Mouse (Mus musculus): ENCODE data around the gene Agbl4. TPM values are rescaled to one million over a fixed set of nuclear protein-coding genes. Genes with fewer than 3 reads are reported as not detected.

Agbl4 gene
- total and polyA plus RNA-seq, 3 experiments = not detected

DNA sequence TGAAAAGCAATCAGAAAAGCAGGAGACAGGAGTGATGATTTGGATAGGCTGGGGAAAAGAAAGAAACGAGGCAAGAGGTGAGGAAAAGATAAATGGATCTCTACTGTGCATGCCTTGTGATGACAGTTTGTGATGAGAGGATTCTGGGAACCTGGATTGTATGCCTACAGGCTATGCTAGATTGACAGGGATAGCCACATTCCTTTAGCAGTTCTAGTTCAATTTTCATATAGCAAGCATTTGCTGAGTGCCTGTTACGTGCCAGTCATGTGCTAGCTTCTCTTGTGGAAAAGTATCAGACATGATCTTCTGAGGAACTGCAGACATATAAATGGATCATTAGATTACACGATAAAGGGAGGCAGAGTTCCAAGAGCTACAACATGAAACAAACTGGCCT is 151.8 kb downstream of the Agbl4 start:
- no peaks in the 10 kb centered on the region for H3K4me1 ChIP-seq (ENCODE audit: control insufficient read depth in 1 of 2, insufficient read depth in 2 of 2)
- no peak overlapping the region for H3K4me2 ChIP-seq (ENCODE audit: insufficient read depth, low read depth, poor library complexity, severe bottlenecking)
- no peaks in the 10 kb centered on the region for H3K79me2 ChIP-seq (replicated peaks; ENCODE audit: control insufficient read depth, extremely low read depth, insufficient read depth, poor library complexity, severe bottlenecking)
- DNase-seq (ENCODE audit: extremely low read depth) = no peak
- no peaks in the 10 kb centered on the region for H3K36me3 ChIP-seq (replicated peaks in 1 of 2; ENCODE audit: control insufficient read depth in 1 of 2, insufficient read depth in 1 of 2, low read length in 1 of 2)
- no peaks in the 10 kb centered on the region for H3K9me3 ChIP-seq (replicated peaks; ENCODE audit: low read length)
- in situ Hi-C loops (cut with MboI; ENCODE audit: low pct_ligation_motif_present, low pct_unique_long_range_greater_than_20kb, low sequenced_read_pairs) (no loop called here), dilution Hi-C loops (cut with MboI; ENCODE audit: extremely low pct_ligation_motif_present, extremely low pct_unique_long_range_greater_than_20kb, low sequenced_read_pairs) (no loop called here)
- H3K9ac ChIP-seq (ENCODE audit: insufficient read depth, low read depth) = no peak overlapping the region
- no peak overlapping the region for H3K4me3 ChIP-seq (replicated peaks in 1 of 3; ENCODE audit: low read depth in 2 of 3, low read length in 2 of 3, poor library complexity in 1 of 3)
- no peak for TF ChIP-seq KAT2A (IDR thresholded peaks at IDR 0.05; ENCODE audit: insufficient replicate concordance, low read length)
- no peak for TF ChIP-seq ELF1 (IDR thresholded peaks at IDR 0.05; ENCODE audit: low read depth, low read length)
- no peak for TF ChIP-seq TCF12 (IDR thresholded peaks at IDR 0.05; ENCODE audit: low read depth, low read length)
- TF ChIP-seq SMC3 (IDR thresholded peaks at IDR 0.05; ENCODE audit: low read depth, low read length) = no peak
- no peak for TF ChIP-seq SIN3A (IDR thresholded peaks at IDR 0.05; ENCODE audit: low read length)
- TF ChIP-seq NELFE (IDR thresholded peaks at IDR 0.05; ENCODE audit: low read depth, low read length) = no peak
- no peak for TF ChIP-seq BHLHE40 (IDR thresholded peaks at IDR 0.05; ENCODE audit: low read depth, low read length)
- no peak for TF ChIP-seq ZMIZ1 (IDR thresholded peaks at IDR 0.05; ENCODE audit: low read depth, low read length)
- no peak for TF ChIP-seq JUN (IDR thresholded peaks at IDR 0.05; ENCODE audit: insufficient read depth, low read depth, low read length)
- no peak for TF ChIP-seq CTCF (conservative IDR thresholded peaks at IDR 0.05 in 1 of 2, IDR thresholded peaks at IDR 0.05 in 1 of 2; ENCODE audit: low read depth in 2 of 2, low read length in 2 of 2)
- no peak for TF ChIP-seq RAD21 (IDR thresholded peaks at IDR 0.05; ENCODE audit: low read depth, low read length)
- TF ChIP-seq MYC (IDR thresholded peaks at IDR 0.05; ENCODE audit: low read depth, low read length) = no peak
- TF ChIP-seq TBP (conservative IDR thresholded peaks at IDR 0.05; ENCODE audit: low read depth, low read length) = no peak
- TF ChIP-seq E2F4 (IDR thresholded peaks at IDR 0.05; ENCODE audit: insufficient replicate concordance, low read depth, low read length) = no peak
- no peak for TF ChIP-seq NRF1 (IDR thresholded peaks at IDR 0.05; ENCODE audit: low read depth, low read length)
- TF ChIP-seq POLR2AphosphoS2 (IDR thresholded peaks at IDR 0.05; ENCODE audit: low read depth, low read length) = no peak
- H3K27me3 ChIP-seq (replicated peaks) = no peaks in the 10 kb centered on the region
- no peak overlapping the region for H3K27ac ChIP-seq (ENCODE audit: insufficient read depth, low read depth)

DNA sequence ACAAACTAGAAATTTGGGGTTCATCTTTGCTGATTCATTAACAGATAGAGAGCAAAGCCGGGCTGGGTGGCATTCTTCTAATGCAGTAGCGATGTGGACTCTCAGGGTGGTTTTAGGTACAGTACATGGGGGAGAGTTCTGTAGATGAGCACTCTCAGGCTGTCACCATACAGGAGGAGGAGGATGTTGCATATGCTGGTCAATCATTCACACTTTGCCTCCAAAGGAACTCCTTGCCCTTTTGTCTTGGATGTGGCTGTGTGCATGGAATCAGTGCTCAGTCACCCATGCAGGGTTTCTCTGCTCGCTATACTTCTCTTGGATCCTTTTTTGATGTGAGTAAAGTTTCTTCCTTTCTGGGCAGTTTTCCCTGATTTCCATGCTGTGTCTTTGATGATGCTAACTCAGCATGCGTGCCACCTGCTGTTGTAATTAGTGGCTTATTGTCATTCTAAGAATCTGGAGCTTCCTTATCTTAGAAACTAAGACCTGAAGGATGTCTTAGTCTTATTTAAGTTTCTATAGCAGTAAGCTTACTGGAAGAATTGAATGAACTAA is 200.3 kb downstream of the Agbl4 start:
- dilution Hi-C loops (cut with MboI; ENCODE audit: extremely low pct_ligation_motif_present, extremely low pct_unique_long_range_greater_than_20kb, low sequenced_read_pairs) = no loop called here
- no peaks in the 10 kb centered on the region for H3K9me3 ChIP-seq (replicated peaks; ENCODE audit: low read length)
- in situ Hi-C loops (cut with MboI; ENCODE audit: low pct_ligation_motif_present, low pct_unique_long_range_greater_than_20kb, low sequenced_read_pairs) = no loop called here
- peaks cover 0 to 10% of the 10 kb centered on the region in 2 experiments; a peak in 2 of 4 replicates for H3K4me1 ChIP-seq (ENCODE audit: control insufficient read depth in 1 of 2, insufficient read depth in 2 of 2)
- no peak for DNase-seq (ENCODE audit: extremely low read depth)
- no peak overlapping the region for H3K4me3 ChIP-seq (replicated peaks in 1 of 3; ENCODE audit: low read depth in 2 of 3, low read length in 2 of 3, poor library complexity in 1 of 3)
- no peak overlapping the region for H3K4me2 ChIP-seq (ENCODE audit: insufficient read depth, low read depth, poor library complexity, severe bottlenecking)
- no peaks in the 10 kb centered on the region for H3K27me3 ChIP-seq (replicated peaks)
- no peaks in the 10 kb centered on the region for H3K79me2 ChIP-seq (replicated peaks; ENCODE audit: control insufficient read depth, extremely low read depth, insufficient read depth, poor library complexity, severe bottlenecking)
- no peak overlapping the region for H3K9ac ChIP-seq (ENCODE audit: insufficient read depth, low read depth)
- H3K36me3 ChIP-seq (replicated peaks in 1 of 2; ENCODE audit: control insufficient read depth in 1 of 2, insufficient read depth in 1 of 2, low read length in 1 of 2) = no peaks in the 10 kb centered on the region
- TF ChIP-seq MAZ (IDR thresholded peaks at IDR 0.05; ENCODE audit: low read depth, low read length) = no peak
- TF ChIP-seq ZC3H11A (IDR thresholded peaks at IDR 0.05; ENCODE audit: low read depth, low read length) = no peak
- TF ChIP-seq EP300 (IDR thresholded peaks at IDR 0.05; ENCODE audit: low read length) = no peak
- TF ChIP-seq RCOR1 (conservative IDR thresholded peaks at IDR 0.05; ENCODE audit: low read depth, low read length) = no peak
- no peak for TF ChIP-seq JUND (conservative IDR thresholded peaks at IDR 0.05; ENCODE audit: low read depth, low read length)
- no peak for TF ChIP-seq CTCF (conservative IDR thresholded peaks at IDR 0.05 in 1 of 2, IDR thresholded peaks at IDR 0.05 in 1 of 2; ENCODE audit: low read depth in 2 of 2, low read length in 2 of 2)
- no peak for TF ChIP-seq MYC (IDR thresholded peaks at IDR 0.05; ENCODE audit: low read depth, low read length)
- TF ChIP-seq USF1 (IDR thresholded peaks at IDR 0.05; ENCODE audit: low read depth, low read length) = no peak
- no peak for TF ChIP-seq GABPA (IDR thresholded peaks at IDR 0.05; ENCODE audit: insufficient replicate concordance, low read depth, low read length)
- TF ChIP-seq POLR2A (IDR thresholded peaks at IDR 0.05; ENCODE audit: low read depth, low read length) = no peak
- no peak for TF ChIP-seq CHD2 (IDR thresholded peaks at IDR 0.05; ENCODE audit: low read length)
- TF ChIP-seq BHLHE40 (IDR thresholded peaks at IDR 0.05; ENCODE audit: low read depth, low read length) = no peak
- no peak for TF ChIP-seq NELFE (IDR thresholded peaks at IDR 0.05; ENCODE audit: low read depth, low read length)
- TF ChIP-seq POLR2AphosphoS2 (IDR thresholded peaks at IDR 0.05; ENCODE audit: low read depth, low read length) = no peak
- TF ChIP-seq ETS1 (conservative IDR thresholded peaks at IDR 0.05; ENCODE audit: low read depth, low read length) = no peak
- no peak for TF ChIP-seq MAFK (IDR thresholded peaks at IDR 0.05; ENCODE audit: insufficient replicate concordance, low read length)
- H3K27ac ChIP-seq (ENCODE audit: insufficient read depth, low read depth) = no peak overlapping the region
